Comparison of ENCODE assay signal across 19 mouse cellular contexts in the genomic region with DNA sequence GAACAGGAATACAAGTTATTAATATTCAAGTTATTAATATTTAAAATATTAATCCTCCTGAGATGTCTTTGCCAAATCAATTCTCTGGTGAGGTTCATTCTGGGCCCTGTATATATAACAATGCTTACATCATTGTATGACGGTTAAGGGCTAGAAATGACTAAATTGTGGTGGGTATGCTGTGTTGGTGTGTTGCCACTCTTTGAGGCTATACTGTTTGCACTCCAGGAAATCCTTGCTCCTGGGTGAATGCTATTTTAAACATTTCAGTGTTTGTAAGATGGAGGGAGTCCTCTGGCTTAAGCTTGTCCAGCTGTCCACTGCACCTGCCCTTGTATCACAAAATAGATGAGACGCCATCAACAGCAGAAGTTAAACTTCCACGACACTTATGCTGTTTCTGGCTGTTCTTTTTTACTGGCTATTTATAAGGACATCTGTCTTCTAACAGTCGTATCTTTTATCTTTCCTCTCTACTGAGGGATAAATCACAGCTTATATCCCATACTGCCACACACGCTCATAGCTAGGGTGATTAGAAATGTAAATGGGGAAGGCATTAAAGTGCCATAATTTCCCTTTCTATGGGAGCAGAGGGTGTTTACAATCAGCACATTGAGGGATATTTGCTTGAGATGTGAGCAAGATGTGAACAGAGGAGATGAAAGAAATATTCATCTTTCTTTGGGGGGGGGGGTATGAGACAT. TPM values are rescaled to one million over a fixed set of nuclear protein-coding genes. Genes with fewer than 3 reads are reported as not detected.
DNase-seq lines count a peak whose midpoint lies in the region; ATAC-seq and TF ChIP-seq lines count a peak whose summit lies in the region.
"Had no signal": no experiment of that assay in that cellular context is flagged by ENCODE, and none has a peak within 500 bp of the region (broad histone marks: within the 10 kb centered on the region; RNA-seq: fewer than 3 reads in every experiment).

No protein-coding gene starts in this region.

- no peak for TF ChIP-seq CTCF in brain, embryonic 14.5 days (IDR thresholded peaks at IDR 0.05; ENCODE audit: borderline replicate concordance, extremely low read depth, insufficient read depth, insufficient read length)

- H3K27ac ChIP-seq in forebrain, embryonic 12.5 days: no peak overlapping the region
- H3K27ac ChIP-seq in forebrain, embryonic 10.5 days: no peak overlapping the region
- no peak overlapping the region for H3K27ac ChIP-seq in hindbrain, embryonic 13.5 days
- no peak overlapping the region for H3K27ac ChIP-seq in midbrain, embryonic 15.5 days
- H3K27ac ChIP-seq: intestine, embryonic 15.5 days; liver, embryonic 13.5 days; stomach, embryonic 15.5 days had no signal

- H3K4me1 ChIP-seq in forebrain, embryonic 12.5 days: peaks cover 21% of the 10 kb centered on the region
- H3K4me1 ChIP-seq in forebrain, embryonic 10.5 days: peaks cover 13% of the 10 kb centered on the region
- H3K4me1 ChIP-seq in hindbrain, embryonic 13.5 days (replicated peaks): peaks cover 24% of the 10 kb centered on the region
- peaks cover 3% of the 10 kb centered on the region; the same call in 1 of the 2 replicates for H3K4me1 ChIP-seq in midbrain, embryonic 15.5 days
- H3K4me1 ChIP-seq: intestine, embryonic 15.5 days; liver, embryonic 13.5 days; megakaryocyte, embryonic 14.5 days; stomach, embryonic 15.5 days had no signal

- peak; percentile 56 for ATAC-seq in forebrain, embryonic 12.5 days (ENCODE audit: low FRiP score)
- peak; percentile 60 for ATAC-seq in hindbrain, embryonic 13.5 days (ENCODE audit: low FRiP score)
- ATAC-seq in midbrain, embryonic 15.5 days (replicated peaks): peak; percentile 39; the same call in 1 of the 2 replicates
- ATAC-seq: intestine, embryonic 15.5 days; lung, postnatal 0 days had no signal

- no peak overlapping the region for H3K9ac ChIP-seq in forebrain, embryonic 12.5 days
- no peak overlapping the region for H3K9ac ChIP-seq in hindbrain, embryonic 13.5 days
- no peak overlapping the region for H3K9ac ChIP-seq in midbrain, embryonic 15.5 days
- H3K9ac ChIP-seq: intestine, embryonic 15.5 days; liver, embryonic 13.5 days; stomach, embryonic 15.5 days had no signal

- DNase-seq in forebrain, embryonic 10.5 days (ENCODE audit: extremely low spot score, low spot score): no peak
- DNase-seq in brain, embryonic 14.5 days (ENCODE audit: low read depth): peak; percentile 39
- no peak for DNase-seq in urinary bladder, postnatal 10 days (ENCODE audit: low spot score)
- DNase-seq in right cerebral cortex, postnatal 10 days (ENCODE audit: low spot score in 2 of 2): no peak
- no peak for DNase-seq in gastrocnemius, postnatal 4 days (ENCODE audit: low spot score in 2 of 2)
- DNase-seq: adrenal gland, postnatal 36 days; cerebellum, adult 9-11 months; kidney, postnatal 36 days; liver, embryonic 13.5 days; right cerebral cortex, adult 18-20 months; spleen, adult 18-20 months had no signal

- WGBS in forebrain, embryonic 12.5 days: 65% methylated on average over 5 of the region's 5 CpGs
- 87% methylated on average over 5 of the region's 5 CpGs for WGBS in forebrain, embryonic 10.5 days
- 40% methylated on average over 5 of the region's 5 CpGs for WGBS in hindbrain, embryonic 13.5 days
- WGBS in midbrain, embryonic 15.5 days: 38% methylated on average over 5 of the region's 5 CpGs

- TF ChIP-seq POLR2A in brain, embryonic 14.5 days (IDR thresholded peaks at IDR 0.05; ENCODE audit: borderline replicate concordance, extremely low read depth, insufficient read depth, insufficient read length, poor library complexity, severe bottlenecking): no peak

- no peaks in the 10 kb centered on the region for H3K27me3 ChIP-seq in forebrain, embryonic 12.5 days
- no peaks in the 10 kb centered on the region for H3K27me3 ChIP-seq in forebrain, embryonic 10.5 days (ENCODE audit: poor library complexity, severe bottlenecking)
- H3K27me3 ChIP-seq in hindbrain, embryonic 13.5 days: no peaks in the 10 kb centered on the region
- no peaks in the 10 kb centered on the region for H3K27me3 ChIP-seq in midbrain, embryonic 15.5 days (replicated peaks)
- H3K27me3 ChIP-seq: intestine, embryonic 15.5 days; liver, embryonic 13.5 days; megakaryocyte, embryonic 14.5 days; stomach, embryonic 15.5 days had no signal

- no peak overlapping the region for H3K4me3 ChIP-seq in forebrain, embryonic 12.5 days (replicated peaks)
- H3K4me3 ChIP-seq in forebrain, embryonic 10.5 days: no peak overlapping the region
- H3K4me3 ChIP-seq in hindbrain, embryonic 13.5 days: no peak overlapping the region
- no peak overlapping the region for H3K4me3 ChIP-seq in midbrain, embryonic 15.5 days
- H3K4me3 ChIP-seq: intestine, embryonic 15.5 days; liver, embryonic 13.5 days; megakaryocyte, embryonic 14.5 days; stomach, embryonic 15.5 days had no signal

- no peak overlapping the region for H3K4me2 ChIP-seq in forebrain, embryonic 12.5 days
- H3K4me2 ChIP-seq in hindbrain, embryonic 13.5 days: no peak overlapping the region
- no peak overlapping the region for H3K4me2 ChIP-seq in midbrain, embryonic 15.5 days
- H3K4me2 ChIP-seq: intestine, embryonic 15.5 days; liver, embryonic 13.5 days; stomach, embryonic 15.5 days had no signal

- H3K36me3 ChIP-seq in forebrain, embryonic 12.5 days (replicated peaks): no peaks in the 10 kb centered on the region
- no peaks in the 10 kb centered on the region for H3K36me3 ChIP-seq in forebrain, embryonic 10.5 days (replicated peaks)
- H3K36me3 ChIP-seq in hindbrain, embryonic 13.5 days: no peaks in the 10 kb centered on the region
- no peaks in the 10 kb centered on the region for H3K36me3 ChIP-seq in midbrain, embryonic 15.5 days (replicated peaks)
- H3K36me3 ChIP-seq: intestine, embryonic 15.5 days; liver, embryonic 13.5 days; stomach, embryonic 15.5 days had no signal

- no peaks in the 10 kb centered on the region for H3K9me3 ChIP-seq in forebrain, embryonic 12.5 days
- H3K9me3 ChIP-seq in forebrain, embryonic 10.5 days: no peaks in the 10 kb centered on the region
- H3K9me3 ChIP-seq in hindbrain, embryonic 13.5 days: no peaks in the 10 kb centered on the region
- H3K9me3 ChIP-seq in midbrain, embryonic 15.5 days: no peaks in the 10 kb centered on the region
- H3K9me3 ChIP-seq: intestine, embryonic 15.5 days; liver, embryonic 13.5 days; megakaryocyte, embryonic 14.5 days; stomach, embryonic 15.5 days had no signal

RNA-seq across cellular contexts. Expression of a gene that starts 9.3 kb away (rescaled TPM):
- polyA plus RNA-seq in forebrain, embryonic 12.5 days (2016; fragmentation: Nextera tagmentation; extraction: Ambion mirVana): 10.1 and 11.4 TPM in 2 replicates
- 11.3 and 13.4 TPM in 2 replicates for polyA plus RNA-seq in forebrain, embryonic 10.5 days (2016; fragmentation: Nextera tagmentation; extraction: Ambion mirVana)
- 5.0 and 6.2 TPM in 2 replicates for polyA plus RNA-seq in brain, embryonic 14.5 days (2012; rRNA removed)
- 5.3 and 6.8 TPM in 2 replicates for polyA plus RNA-seq in hindbrain, embryonic 13.5 days (2015; fragmentation: Nextera tagmentation; extraction: Ambion mirVana)
- polyA plus RNA-seq in midbrain, embryonic 15.5 days (2015; fragmentation: Nextera tagmentation; extraction: Ambion mirVana): 4.0 and 4.2 TPM in 2 replicates
- 10 to 100 TPM; 10.4 to 11.3 TPM for total RNA-seq in gastrocnemius, postnatal 4 days (2021)
- total RNA-seq: granulocyte monocyte progenitor cell, adult 5-6 weeks had no signal
